Mouse (Mus musculus): ENCODE data around the gene Lrch3.

DNA sequence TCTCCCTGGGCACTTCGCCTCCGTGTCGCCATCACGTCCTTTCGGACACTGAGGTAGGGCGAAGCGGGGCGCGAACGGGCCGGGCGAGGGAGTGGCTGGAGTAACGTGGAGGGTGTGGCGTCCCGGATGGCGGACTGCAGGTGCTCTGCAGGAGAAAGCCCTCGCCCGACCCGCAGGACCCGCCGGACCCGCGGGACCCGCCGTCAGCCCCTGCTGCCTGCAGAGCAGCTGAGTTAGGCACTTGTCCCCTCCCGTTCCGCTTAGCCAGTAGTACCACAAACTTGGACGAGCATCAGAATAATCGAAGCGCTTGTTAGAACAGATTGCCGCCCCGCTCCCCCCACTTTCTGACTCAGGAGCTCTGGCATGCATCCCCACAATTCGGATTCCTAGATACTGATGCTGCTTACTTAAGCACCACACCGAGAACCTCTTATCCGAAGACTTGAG is 148.8 kb downstream of the Lrch3 start:
- TF ChIP-seq CTCF (IDR thresholded peaks at IDR 0.05; ENCODE audit: low read depth), result no peak
- no peak for TF ChIP-seq EP300 (IDR thresholded peaks at IDR 0.05; ENCODE audit: low read depth)

Data from heart, postnatal 0 days (tissue).